Mouse (Mus musculus) limb, embryonic 11.5 days (tissue): ENCODE results near the gene Zfp106. TPM values are rescaled to one million over a fixed set of nuclear protein-coding genes. Genes with fewer than 3 reads are reported as not detected.

Source experiments
- ATAC-seq: fragments of 200-750 bp; cut with Nextera tagmentation; 2 replicates; pipeline ENCODE4 v1.8.0; 2017; ENCODE audit warnings: low read depth; ENCODE audit not compliant: insufficient number of reproducible peaks, low FRiP score, low TSS enrichment
- DNase-seq: peaks from one replicate; pipeline ENCODE4 v3.0.0-alpha.2; 2015; ENCODE audit warnings: low spot score
- H3K27ac ChIP-seq: fragments of 300-500 bp; sonication (generic); replicated peaks from 2 replicates; pipeline ENCODE4 v1.5.1; 2014; ENCODE audit warnings: low read depth, mild to moderate bottlenecking, low read length
- H3K27me3 ChIP-seq: fragments of 300-500 bp; sonication (generic); 2 replicates; pipeline ENCODE4 v1.6.1; 2014; ENCODE audit warnings: mild to moderate bottlenecking, low read length, mixed read lengths; ENCODE audit not compliant: control insufficient read depth, insufficient read depth
- H3K36me3 ChIP-seq: fragments of 300-500 bp; sonication (generic); 2 replicates; pipeline ENCODE4 v1.6.1; 2014; ENCODE audit warnings: mild to moderate bottlenecking, low read length, moderate library complexity, mixed read lengths; ENCODE audit not compliant: control insufficient read depth, insufficient read depth
- H3K4me1 ChIP-seq: fragments of 300-500 bp; sonication (generic); 2 replicates; pipeline ENCODE4 v1.6.1; 2014; ENCODE audit warnings: low read length, mixed read lengths; ENCODE audit not compliant: control insufficient read depth, insufficient read depth
- H3K4me2 ChIP-seq: fragments of 300-500 bp; sonication (generic); 2 replicates; pipeline ENCODE4 v1.6.1; 2014; ENCODE audit warnings: low read depth, mild to moderate bottlenecking, moderate library complexity; ENCODE audit not compliant: severe bottlenecking
- H3K4me3 ChIP-seq: fragments of 300-500 bp; sonication (generic); 2 replicates; pipeline ENCODE4 v1.5.1; 2014; ENCODE audit warnings: low read depth, low read length
- H3K9ac ChIP-seq: fragments of 300-500 bp; sonication (generic); 2 replicates; pipeline ENCODE4 v1.6.1; 2014; ENCODE audit warnings: mild to moderate bottlenecking, low read length
- H3K9me3 ChIP-seq: fragments of 300-500 bp; sonication (generic); 2 replicates; pipeline ENCODE4 v1.6.1; 2016; ENCODE audit warnings: low read length; ENCODE audit not compliant: control insufficient read depth
- WGBS: fragments of 180-500 bp; shearing (Covaris S2); extraction: QIAGEN DNeasy Blood & Tissue Kit; methylation state at CpG from one replicate; pipeline ENCODE4 v1.1.7; 2014; 5-methylcytosine and 5-hydroxymethylcytosine counted together
- polyA plus RNA-seq: library from polyadenylated mRNA; unstranded; fragments of >200 nt; fragmentation: Nextera tagmentation; extraction: Ambion mirVana; gene quantifications from 2 replicates; pipeline ENCODE4 v1.2.1, GENCODE M21; 2014

Zfp106 gene
- polyA plus RNA-seq, 1 experiment from 2014 or later = 66.1 TPM

- Histone ChIP-seq H3K9me3 (no peaks in the 10 kb centered on the region), H3K27ac (no peak overlapping the region), H3K4me3 (no peak overlapping the region), H3K4me1 (no peaks in the 10 kb centered on the region), H3K36me3 (peaks cover 5% of the 10 kb centered on the region; the same call in 1 of the 2 replicates), H3K9ac (no peak overlapping the region), H3K27me3 (no peaks in the 10 kb centered on the region), H3K4me2 (no peak overlapping the region)
- WGBS = 65% methylated on average over 13 of the region's 13 CpGs
- no peak for ATAC-seq
- DNase-seq = no peak
These were observed 61.6 kb downstream of the Zfp106 start for GRCm38 (mm10) chr2:120501931-120502604.

DNA sequence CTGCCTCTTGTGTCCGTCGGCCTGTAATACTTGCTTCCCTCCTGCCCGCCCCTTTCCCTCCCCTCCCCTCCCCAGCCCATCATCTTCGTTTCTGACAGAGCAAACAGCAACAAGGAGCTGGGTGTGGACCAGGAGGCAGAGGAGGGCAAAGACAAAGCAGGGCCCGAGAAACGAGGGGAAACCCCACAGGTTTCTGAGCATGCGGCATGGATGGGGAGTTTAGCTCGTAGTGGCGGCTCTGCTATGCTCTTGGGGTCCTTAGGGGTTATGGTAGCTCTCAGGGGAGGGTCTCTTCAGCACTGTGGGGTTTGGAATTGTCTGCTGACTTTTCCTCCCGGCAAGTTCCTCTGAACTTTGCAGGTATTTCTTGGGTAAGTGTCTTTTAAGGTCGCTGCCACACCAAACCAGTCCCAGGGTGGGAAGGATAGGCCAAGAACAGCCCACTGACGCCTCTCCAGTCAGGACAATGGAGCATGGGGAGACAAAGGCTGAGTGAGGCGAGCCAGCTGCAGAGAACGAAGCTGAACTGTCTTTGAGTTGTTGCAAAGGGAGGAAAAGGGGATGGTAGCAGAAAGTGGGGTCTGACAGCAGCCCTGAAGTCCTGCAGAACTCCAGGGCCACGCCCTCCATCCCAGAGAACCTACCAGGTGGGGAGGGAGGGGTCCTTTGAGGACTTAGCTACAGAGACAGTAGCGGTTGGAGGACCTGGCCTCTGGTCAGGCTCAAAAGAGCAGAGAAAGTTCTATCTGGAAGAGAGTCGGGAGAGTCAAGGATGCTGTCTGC lies 62.3 kb downstream of the Zfp106 start:
- no peak for ATAC-seq
- no peak overlapping the region for H3K27ac ChIP-seq
- no peaks in the 10 kb centered on the region for H3K27me3 ChIP-seq
- H3K4me2 ChIP-seq = no peak overlapping the region
- no peak overlapping the region for H3K9ac ChIP-seq
- no peak for DNase-seq
- H3K4me1 ChIP-seq = no peaks in the 10 kb centered on the region
- no peak overlapping the region for H3K4me3 ChIP-seq
- no peaks in the 10 kb centered on the region for H3K9me3 ChIP-seq
- peaks cover 2% of the 10 kb centered on the region; the same call in 1 of the 2 replicates for H3K36me3 ChIP-seq
- 52% methylated on average over 17 of the region's 17 CpGs for WGBS

GRCm38 (mm10) chr2:120499971-120500471 lies 63.6 kb downstream of the Zfp106 start:
- ATAC-seq (no peak), DNase-seq (no peak)
- H3K9ac ChIP-seq = no peak overlapping the region
- WGBS = 73% methylated on average over 6 of the region's 6 CpGs
- H3K27me3 ChIP-seq = no peaks in the 10 kb centered on the region
- H3K36me3 ChIP-seq = no peaks in the 10 kb centered on the region; the same call in 1 of the 2 replicates
- no peak overlapping the region for H3K4me2 ChIP-seq
- H3K4me1 ChIP-seq = no peaks in the 10 kb centered on the region
- no peak overlapping the region for H3K27ac ChIP-seq
- H3K9me3 ChIP-seq = no peaks in the 10 kb centered on the region
- H3K4me3 ChIP-seq = no peak overlapping the region

DNA sequence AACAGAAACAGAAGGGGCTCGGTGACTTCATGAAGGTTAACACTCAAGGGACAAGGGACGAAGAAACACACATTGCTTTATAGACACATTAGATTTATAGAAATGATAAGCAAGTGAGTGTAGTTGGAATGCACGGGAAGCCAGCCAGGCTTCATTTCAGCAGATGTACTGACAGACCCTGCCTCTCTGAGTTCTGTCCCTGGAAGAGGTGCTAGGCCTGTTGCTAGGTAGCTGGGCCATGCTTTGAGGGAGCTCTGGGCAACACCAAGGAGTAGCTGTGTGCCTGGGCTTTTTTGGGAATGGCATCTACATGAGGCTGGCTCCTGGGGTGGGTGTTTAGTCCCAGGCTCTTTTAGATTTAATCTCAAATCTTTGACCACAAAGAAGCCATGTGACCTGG lies 67.1 kb downstream of the Zfp106 start:
- Histone ChIP-seq H3K4me2 (no peak overlapping the region), H3K36me3 (no peaks in the 10 kb centered on the region), H3K4me3 (no peak overlapping the region), H3K9me3 (no peaks in the 10 kb centered on the region), H3K9ac (no peak overlapping the region), H3K27me3 (no peaks in the 10 kb centered on the region), H3K27ac (no peak overlapping the region), H3K4me1 (no peaks in the 10 kb centered on the region)
- no peak for ATAC-seq
- WGBS = 85% methylated on average over 3 of the region's 3 CpGs
- DNase-seq = no peak

- WGBS = 74% methylated on average over 4 of the region's 4 CpGs
- H3K36me3 ChIP-seq = no peaks in the 10 kb centered on the region
- H3K4me2 ChIP-seq = no peak overlapping the region
- H3K4me3 ChIP-seq = no peak overlapping the region
- H3K9ac ChIP-seq = no peak overlapping the region
- no peaks in the 10 kb centered on the region for H3K4me1 ChIP-seq
- no peaks in the 10 kb centered on the region for H3K9me3 ChIP-seq
- ATAC-seq = no peak
- no peak overlapping the region for H3K27ac ChIP-seq
- no peaks in the 10 kb centered on the region for H3K27me3 ChIP-seq
- DNase-seq = no peak
These were observed 70.4 kb downstream of the Zfp106 start for GRCm38 (mm10) chr2:120493254-120493653.

- no peaks in the 10 kb centered on the region for H3K27me3 ChIP-seq
- no peak for DNase-seq
- H3K4me2 ChIP-seq = no peak overlapping the region
- H3K4me3 ChIP-seq = no peak overlapping the region
- no peak overlapping the region for H3K9ac ChIP-seq
- 78% methylated on average over 3 of the region's 3 CpGs for WGBS
- no peaks in the 10 kb centered on the region for H3K4me1 ChIP-seq
- H3K27ac ChIP-seq = no peak overlapping the region
- H3K36me3 ChIP-seq = no peaks in the 10 kb centered on the region
- ATAC-seq = no peak
- no peaks in the 10 kb centered on the region for H3K9me3 ChIP-seq
These were observed 79.4 kb downstream of the Zfp106 start for GRCm38 (mm10) chr2:120484241-120484640.

DNA sequence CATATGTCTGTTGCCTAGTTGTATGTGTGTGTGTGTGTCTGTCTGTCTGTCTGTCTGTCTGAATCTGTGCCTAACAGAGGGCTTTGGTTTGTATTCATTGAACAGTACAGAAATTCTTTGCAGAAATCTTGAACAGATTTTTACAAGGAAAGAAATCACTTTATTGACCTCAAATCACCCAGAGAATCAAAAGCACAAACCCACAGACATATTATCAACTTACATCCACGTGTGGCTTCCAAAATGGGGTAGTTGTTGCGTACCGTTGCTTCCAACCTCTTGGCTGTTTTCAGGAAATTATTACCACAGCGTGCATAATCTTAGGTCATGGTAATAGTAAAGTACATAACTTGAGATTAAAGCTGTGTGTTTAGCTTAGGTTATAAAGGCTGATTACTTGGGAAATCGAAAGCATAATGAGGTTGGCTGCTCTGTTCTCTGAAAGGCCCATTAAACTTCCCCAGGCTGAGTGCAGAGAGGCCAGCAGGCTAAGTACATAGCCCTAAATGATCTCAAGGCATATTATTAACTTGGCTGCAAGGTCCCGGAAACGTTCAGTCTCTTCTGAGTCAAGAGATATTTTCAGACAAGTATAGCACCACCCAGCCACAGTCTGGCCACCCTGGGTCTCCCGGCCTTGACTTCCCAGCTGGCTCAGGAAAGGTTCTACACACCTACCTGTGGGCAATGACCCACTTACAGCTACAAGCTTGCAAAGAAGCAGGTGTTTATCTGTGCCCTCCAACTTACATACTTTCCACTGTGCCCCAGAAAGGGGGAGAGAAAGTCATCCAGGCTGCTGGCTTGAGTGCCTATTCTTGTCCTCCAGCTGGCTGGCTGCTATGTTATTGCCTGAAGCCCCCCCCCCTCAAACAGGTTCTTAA lies 80.9 kb downstream of the Zfp106 start:
- Histone ChIP-seq H3K4me2 (no peak overlapping the region), H3K27ac (no peak overlapping the region), H3K27me3 (no peaks in the 10 kb centered on the region), H3K9me3 (no peaks in the 10 kb centered on the region), H3K4me1 (no peaks in the 10 kb centered on the region), H3K9ac (no peak overlapping the region), H3K36me3 (no peaks in the 10 kb centered on the region), H3K4me3 (no peak overlapping the region)
- ATAC-seq = no peak
- 73% methylated on average over 8 of the region's 8 CpGs for WGBS
- no peak for DNase-seq

DNA sequence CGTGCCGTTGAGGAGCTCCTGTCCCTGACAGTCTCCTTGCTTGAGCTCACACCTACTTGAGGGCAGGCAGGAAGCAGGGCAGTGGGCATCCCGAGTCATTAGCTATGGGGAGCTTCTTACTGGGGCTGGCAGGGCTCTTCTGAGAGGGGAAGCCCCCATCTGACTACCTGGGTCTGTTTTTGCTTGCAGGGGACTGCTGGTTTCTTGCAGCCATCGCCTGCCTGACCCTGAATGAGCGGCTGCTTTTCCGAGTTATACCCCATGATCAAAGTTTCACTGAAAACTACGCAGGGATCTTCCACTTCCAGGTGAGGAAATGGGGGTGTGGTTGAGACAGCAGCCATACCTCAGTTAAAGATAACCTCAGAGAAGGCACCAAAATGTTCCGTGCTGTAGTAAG lies 81.7 kb downstream of the Zfp106 start:
- Histone ChIP-seq H3K4me1 (no peaks in the 10 kb centered on the region), H3K4me3 (no peak overlapping the region), H3K4me2 (no peak overlapping the region), H3K27ac (no peak overlapping the region), H3K27me3 (no peaks in the 10 kb centered on the region), H3K36me3 (no peaks in the 10 kb centered on the region), H3K9ac (no peak overlapping the region), H3K9me3 (no peaks in the 10 kb centered on the region)
- WGBS = 66% methylated on average over 8 of the region's 8 CpGs
- ATAC-seq (no peak), DNase-seq (no peak)
